Mouse (Mus musculus) heart, adult 2 months (tissue): ENCODE results near the gene Sort1. TPM values are rescaled to one million over a fixed set of nuclear protein-coding genes. Genes with fewer than 3 reads are reported as not detected.

Experiments
- DNase-seq, 2 experiments: peaks; one replicate each; pipeline ENCODE4 v3.0.0; 2021
- H3K27ac ChIP-seq: fragments of 200-600 bp; 2 replicates; pipeline ENCODE4 v1.8.1; 2022
- H3K27me3 ChIP-seq: fragments of 200-500 bp; 2 replicates; pipeline ENCODE4 v1.6.1; 2012; ENCODE audit warnings: mild to moderate bottlenecking, low read length, inconsistent platforms, mixed read lengths; ENCODE audit not compliant: control insufficient read depth, insufficient read depth
- H3K36me3 ChIP-seq: fragments of 200-500 bp; 2 replicates; pipeline ENCODE4 v1.6.1; 2012; ENCODE audit warnings: low read length, inconsistent platforms; ENCODE audit not compliant: control insufficient read depth, insufficient read depth
- H3K4me1 ChIP-seq: fragments of 200-500 bp; 2 replicates; pipeline ENCODE4 v1.6.1; 2011; ENCODE audit warnings: low read length; ENCODE audit not compliant: control insufficient read depth, insufficient read depth
- H3K4me3 ChIP-seq: fragments of 200-600 bp; 2 replicates; pipeline ENCODE4 v1.8.1; 2022
- H3K79me2 ChIP-seq: fragments of 200-500 bp; replicated peaks from 2 replicates; pipeline ENCODE4 v1.6.1; 2012; ENCODE audit warnings: mild to moderate bottlenecking, inconsistent platforms, low read length, moderate library complexity, mixed read lengths; ENCODE audit not compliant: control insufficient read depth, insufficient read depth
- H3K9ac ChIP-seq: fragments of 200-500 bp; 2 replicates; pipeline ENCODE4 v1.6.1; 2012; ENCODE audit warnings: low read depth, mild to moderate bottlenecking, control low read depth, inconsistent platforms, low read length, mixed read lengths
- CTCF ChIP-seq: fragments of 200-600 bp; IDR thresholded peaks from 2 replicates; pipeline ENCODE4 v1.8.1; 2022; ENCODE audit warnings: antibody characterized with exemption, mild to moderate bottlenecking, moderate library complexity
- EP300 ChIP-seq: fragments of 200-500 bp; IDR thresholded peaks from 2 replicates; pipeline ENCODE4 v1.6.1; 2011; ENCODE audit warnings: low read depth, low read length, control low read depth; ENCODE audit not compliant: insufficient read depth
- POLR2A ChIP-seq: fragments of 200-500 bp; IDR thresholded peaks from 2 replicates; pipeline ENCODE4 v1.6.1; 2011; ENCODE audit warnings: mild to moderate bottlenecking, low read depth, low read length, control low read depth; ENCODE audit not compliant: insufficient read depth
- WGBS: fragments of 180-500 bp; shearing (Covaris S2); methylation state at CpG from one replicate; pipeline ENCODE4 v1.1.7; 2018; 5-methylcytosine and 5-hydroxymethylcytosine counted together
- intact Hi-C: fragments of 180-260 bp; cut with DNase I; formaldehyde crosslinking; loops from one replicate; pipeline ENCODE4 v1.15.1; 2025
- polyA plus RNA-seq: library from polyadenylated mRNA; depleted of rRNA; stranded (reverse); fragments of >200 nt; gene quantifications from 2 replicates; pipeline ENCODE4 v1.2.3, GENCODE M21; 2012; rRNA removed
- total RNA-seq, 2 experiments: library from RNA; stranded (reverse); gene quantifications; 2 replicates each; pipeline ENCODE4 v1.2.3; 2021

The Sort1 gene
- total and polyA plus RNA-seq, 3 experiments = 17.4 to 33.7 (median 19.2) TPM

GRCm38 (mm10) chr3:108405536-108406305 is 121.8 kb downstream of the Sort1 start:
- no peaks in the 10 kb centered on the region for H3K79me2 ChIP-seq
- H3K4me3 ChIP-seq = no peak overlapping the region
- intact Hi-C loops = no loop called here
- no peaks in the 10 kb centered on the region for H3K36me3 ChIP-seq
- H3K27ac ChIP-seq = no peak overlapping the region
- no peaks in the 10 kb centered on the region for H3K4me1 ChIP-seq
- 59% methylated on average over 14 of the region's 14 CpGs for WGBS
- H3K27me3 ChIP-seq = no peaks in the 10 kb centered on the region
- H3K9ac ChIP-seq = no peak overlapping the region
- no peak for DNase-seq
- TF ChIP-seq POLR2A = no peak
- no peak for TF ChIP-seq CTCF
- TF ChIP-seq EP300 = no peak

GRCm38 (mm10) chr3:108406306-108406885 is 122.5 kb downstream of the Sort1 start:
- no peak overlapping the region for H3K4me3 ChIP-seq
- WGBS = 90% methylated on average over 24 of the region's 24 CpGs
- no peak for DNase-seq

GRCm38 (mm10) chr3:108408517-108409008 is 124.7 kb downstream of the Sort1 start:
- H3K27ac ChIP-seq = no peak overlapping the region
- no peaks in the 10 kb centered on the region for H3K79me2 ChIP-seq
- H3K27me3 ChIP-seq = no peaks in the 10 kb centered on the region
- 86% methylated on average over 8 of the region's 8 CpGs for WGBS
- no peaks in the 10 kb centered on the region for H3K36me3 ChIP-seq
- TF ChIP-seq POLR2A (no peak), EP300 (no peak), CTCF (no peak)
- H3K9ac ChIP-seq = no peak overlapping the region
- no peaks in the 10 kb centered on the region for H3K4me1 ChIP-seq
- no peak for DNase-seq
- H3K4me3 ChIP-seq = no peak overlapping the region
- intact Hi-C loops = no loop called here

More at GRCm38 (mm10) chr3:108406306-108406885, 122.5 kb downstream of the Sort1 start:
- H3K79me2 ChIP-seq = no peaks in the 10 kb centered on the region
- no peaks in the 10 kb centered on the region for H3K27me3 ChIP-seq
- intact Hi-C loops = no loop called here
- no peaks in the 10 kb centered on the region for H3K4me1 ChIP-seq
- no peak overlapping the region for H3K9ac ChIP-seq
- TF ChIP-seq POLR2A (no peak), EP300 (no peak), CTCF (no peak)
- H3K36me3 ChIP-seq = no peaks in the 10 kb centered on the region
- no peak overlapping the region for H3K27ac ChIP-seq

- intact Hi-C loops = loop anchor here (10.0 kb wide), 1 partner anchor 245 kb away; the partner anchor contains the start of gene Clcc1
- H3K9ac ChIP-seq = no peak overlapping the region
- no peak overlapping the region for H3K27ac ChIP-seq
- no peak for DNase-seq
- H3K79me2 ChIP-seq = no peaks in the 10 kb centered on the region
- no peaks in the 10 kb centered on the region for H3K36me3 ChIP-seq
- no peak overlapping the region for H3K4me3 ChIP-seq
- H3K4me1 ChIP-seq = no peaks in the 10 kb centered on the region
- TF ChIP-seq CTCF (no peak), POLR2A (no peak)
- no peaks in the 10 kb centered on the region for H3K27me3 ChIP-seq
- 72% methylated on average over 8 of the region's 8 CpGs for WGBS
Observed at GRCm38 (mm10) chr3:108409656-108410358, 125.9 kb downstream of the Sort1 start.

- no peak overlapping the region for H3K4me3 ChIP-seq
- no peak overlapping the region for H3K9ac ChIP-seq
- H3K36me3 ChIP-seq = no peaks in the 10 kb centered on the region
- DNase-seq = no peak
- 52% methylated on average over 5 of the region's 5 CpGs for WGBS
- no peak overlapping the region for H3K27ac ChIP-seq
- intact Hi-C loops = loop anchor here (10.0 kb wide), 1 partner anchor 244 kb away; the partner anchor contains the start of gene Clcc1
- no peaks in the 10 kb centered on the region for H3K27me3 ChIP-seq
- no peaks in the 10 kb centered on the region for H3K79me2 ChIP-seq
- H3K4me1 ChIP-seq = no peaks in the 10 kb centered on the region
- no peak for TF ChIP-seq CTCF
- no peak for TF ChIP-seq EP300
Observed at GRCm38 (mm10) chr3:108410359-108410714, 126.5 kb downstream of the Sort1 start.

Other genes with a start within 250 kb of the Sort1 start
- gene Gstm4, start 239.2 kb upstream of the Sort1 start, total RNA-seq = 10 to 100 TPM; 11.7 to 11.9 TPM
- gene Gstm4, start 239.2 kb upstream of the Sort1 start, polyA plus RNA-seq = 17.1 and 24.6 TPM in 2 replicates
- gene Ampd2, start 197.4 kb upstream of the Sort1 start, total RNA-seq = 1 to 10 TPM; 4.1 to 4.6 TPM
- gene Ampd2, start 197.4 kb upstream of the Sort1 start, polyA plus RNA-seq = 25.9 and 26.3 TPM in 2 replicates
- under 1 TPM in 1 of 2 experiments, not detected in 1; 0.11 TPM for gene Gnat2, start 191.3 kb upstream of the Sort1 start, total RNA-seq
- not detected in 2 replicates for gene Gnat2, start 191.3 kb upstream of the Sort1 start, polyA plus RNA-seq
- gene Gnai3, start 137.9 kb upstream of the Sort1 start, total RNA-seq = 10 to 100 TPM; 16.5 to 18.1 TPM
- gene Gnai3, start 137.9 kb upstream of the Sort1 start, polyA plus RNA-seq = 7.5 and 18.7 TPM in 2 replicates
- gene Gpr61, start 129.2 kb upstream of the Sort1 start, total RNA-seq = not detected
- gene Gpr61, start 129.2 kb upstream of the Sort1 start, polyA plus RNA-seq = 0.04 TPM in 1 of 2 replicates, not detected in the other
- gene Amigo1, start 97.7 kb upstream of the Sort1 start, total RNA-seq = 10 to 100 TPM; 16.8 to 17.7 TPM
- 16.4 and 18.6 TPM in 2 replicates for gene Amigo1, start 97.7 kb upstream of the Sort1 start, polyA plus RNA-seq
- 1 to 10 TPM; 4.9 to 5.4 TPM for gene Cyb561d1, start 82.9 kb upstream of the Sort1 start, total RNA-seq
- 5.7 and 7.1 TPM in 2 replicates for gene Cyb561d1, start 82.9 kb upstream of the Sort1 start, polyA plus RNA-seq
- 1 to 10 TPM; 1.8 to 2.6 TPM for gene Atxn7l2, start 73.1 kb upstream of the Sort1 start, total RNA-seq
- 4.1 and 4.2 TPM in 2 replicates for gene Atxn7l2, start 73.1 kb upstream of the Sort1 start, polyA plus RNA-seq
- gene Sypl2, start 57.4 kb upstream of the Sort1 start, total RNA-seq = 1 to 10 TPM in 1 of 2 experiments, under 1 TPM in 1; 0.77 to 1.2 TPM
- gene Sypl2, start 57.4 kb upstream of the Sort1 start, polyA plus RNA-seq = 0.44 and 0.64 TPM in 2 replicates
- 10 to 100 TPM; 48.1 to 49.9 TPM for gene Psma5, start 27.2 kb upstream of the Sort1 start, total RNA-seq
- 42.4 and 75.5 TPM in 2 replicates for gene Psma5, start 27.2 kb upstream of the Sort1 start, polyA plus RNA-seq
- 10 to 100 TPM; 35.8 to 51.2 TPM for gene Mybphl, start 80.8 kb downstream of the Sort1 start, total RNA-seq
- 268 and 304 TPM in 2 replicates for gene Mybphl, start 80.8 kb downstream of the Sort1 start, polyA plus RNA-seq
- under 1 TPM; 0.16 to 0.34 TPM for gene Psrc1, start 99.8 kb downstream of the Sort1 start, total RNA-seq
- 0.59 and 0.64 TPM in 2 replicates for gene Psrc1, start 99.8 kb downstream of the Sort1 start, polyA plus RNA-seq
- 1 to 10 TPM; 6.4 to 7.2 TPM for gene Celsr2, start 131.5 kb downstream of the Sort1 start, total RNA-seq
- 5.2 and 5.4 TPM in 2 replicates for gene Celsr2, start 131.5 kb downstream of the Sort1 start, polyA plus RNA-seq
- 10 to 100 TPM; 69.4 to 83.4 TPM for gene Sars, start 161.1 kb downstream of the Sort1 start, total RNA-seq
- 24.1 and 34.4 TPM in 2 replicates for gene Sars, start 161.1 kb downstream of the Sort1 start, polyA plus RNA-seq